Mouse (Mus musculus): ENCODE measurements at regions not wholly inside any gene's neighbourhood (a gene's known extent, or its start where the extent isn't known, plus 50 kb on each side); places are given as distances from the start of the nearest gene placed in this dataset.

GRCm38 (mm10) chr7:137741702-137742101 lies 304.3 kb downstream of the Glrx3 start:
- no peak overlapping the region for H3K9ac ChIP-seq (ENCODE audit: low read length)

GRCm38 (mm10) chr7:137742297-137742751 lies 304.9 kb downstream of the Glrx3 start:
- Histone ChIP-seq H3K9me3 (ENCODE audit: control insufficient read depth, low read length) (no peaks in the 10 kb centered on the region), H3K4me2 (replicated peaks; ENCODE audit: low read depth) (no peak overlapping the region), H3K4me3 (ENCODE audit: low read depth, low read length) (no peak overlapping the region), H3K4me1 (replicated peaks; ENCODE audit: control insufficient read depth, insufficient read depth) (no peaks in the 10 kb centered on the region), H3K27me3 (ENCODE audit: control insufficient read depth, insufficient read depth, low read length) (no peaks in the 10 kb centered on the region), H3K27ac (replicated peaks) (no peak overlapping the region), H3K36me3 (ENCODE audit: control insufficient read depth, insufficient read depth, low read length) (no peaks in the 10 kb centered on the region), H3K9ac (ENCODE audit: low read length) (no peak overlapping the region)
- WGBS, result 36% methylated on average over 7 of the region's 7 CpGs
- ATAC-seq (ENCODE audit: low FRiP score, low TSS enrichment) (no peak), DNase-seq (ENCODE audit: low spot score) (no peak)
- no peak for TF ChIP-seq CTCF (IDR thresholded peaks at IDR 0.05; ENCODE audit: low read depth)
- no peak for TF ChIP-seq EP300 (optimal IDR thresholded peaks at IDR 0.05)

More at GRCm38 (mm10) chr7:137741702-137742101, 304.3 kb downstream of the Glrx3 start:
- Histone ChIP-seq H3K4me2 (replicated peaks; ENCODE audit: low read depth) (no peak overlapping the region), H3K4me1 (replicated peaks; ENCODE audit: control insufficient read depth, insufficient read depth) (no peaks in the 10 kb centered on the region), H3K9me3 (ENCODE audit: control insufficient read depth, low read length) (no peaks in the 10 kb centered on the region), H3K27me3 (ENCODE audit: control insufficient read depth, insufficient read depth, low read length) (no peaks in the 10 kb centered on the region), H3K4me3 (ENCODE audit: low read depth, low read length) (no peak overlapping the region), H3K27ac (replicated peaks) (no peak overlapping the region), H3K36me3 (ENCODE audit: control insufficient read depth, insufficient read depth, low read length) (no peaks in the 10 kb centered on the region)
- DNase-seq (ENCODE audit: low spot score) (no peak), ATAC-seq (ENCODE audit: low FRiP score, low TSS enrichment) (no peak)
- WGBS, result 55% methylated on average over 3 of the region's 3 CpGs
- no peak for TF ChIP-seq CTCF (IDR thresholded peaks at IDR 0.05; ENCODE audit: low read depth)
- TF ChIP-seq EP300 (optimal IDR thresholded peaks at IDR 0.05), result no peak

GRCm38 (mm10) chr7:137745575-137745974 lies 308.2 kb downstream of the Glrx3 start:
- no peak for ATAC-seq (ENCODE audit: low FRiP score, low TSS enrichment)
- Histone ChIP-seq H3K9ac (ENCODE audit: low read length) (no peak overlapping the region), H3K4me3 (ENCODE audit: low read depth, low read length) (no peak overlapping the region), H3K27ac (replicated peaks) (no peak overlapping the region), H3K27me3 (ENCODE audit: control insufficient read depth, insufficient read depth, low read length) (no peaks in the 10 kb centered on the region), H3K36me3 (ENCODE audit: control insufficient read depth, insufficient read depth, low read length) (no peaks in the 10 kb centered on the region), H3K9me3 (ENCODE audit: control insufficient read depth, low read length) (no peaks in the 10 kb centered on the region), H3K4me1 (replicated peaks; ENCODE audit: control insufficient read depth, insufficient read depth) (no peaks in the 10 kb centered on the region), H3K4me2 (replicated peaks; ENCODE audit: low read depth) (no peak overlapping the region)
- no peak for DNase-seq (ENCODE audit: low spot score)
- no peak for TF ChIP-seq CTCF (IDR thresholded peaks at IDR 0.05; ENCODE audit: low read depth)
- 68% methylated on average over 1 of the region's 1 CpGs for WGBS

GRCm38 (mm10) chr7:137745991-137746390 lies 308.6 kb downstream of the Glrx3 start:
- no peak for TF ChIP-seq EP300 (optimal IDR thresholded peaks at IDR 0.05)
- no peak for TF ChIP-seq CTCF (IDR thresholded peaks at IDR 0.05; ENCODE audit: low read depth)
- no peaks in the 10 kb centered on the region for H3K9me3 ChIP-seq (ENCODE audit: control insufficient read depth, low read length)
- WGBS, result 69% methylated on average over 3 of the region's 3 CpGs
- no peak for DNase-seq (ENCODE audit: low spot score)
- H3K27ac ChIP-seq (replicated peaks), result no peak overlapping the region
- no peaks in the 10 kb centered on the region for H3K4me1 ChIP-seq (replicated peaks; ENCODE audit: control insufficient read depth, insufficient read depth)
- no peaks in the 10 kb centered on the region for H3K27me3 ChIP-seq (ENCODE audit: control insufficient read depth, insufficient read depth, low read length)
- no peak overlapping the region for H3K4me3 ChIP-seq (ENCODE audit: low read depth, low read length)
- no peaks in the 10 kb centered on the region for H3K36me3 ChIP-seq (ENCODE audit: control insufficient read depth, insufficient read depth, low read length)
- H3K9ac ChIP-seq (ENCODE audit: low read length), result no peak overlapping the region
- no peak overlapping the region for H3K4me2 ChIP-seq (replicated peaks; ENCODE audit: low read depth)
- ATAC-seq (ENCODE audit: low FRiP score, low TSS enrichment), result no peak

- TF ChIP-seq CTCF (IDR thresholded peaks at IDR 0.05; ENCODE audit: low read depth) (no peak), EP300 (optimal IDR thresholded peaks at IDR 0.05) (no peak)
- H3K36me3 ChIP-seq (ENCODE audit: control insufficient read depth, insufficient read depth, low read length), result no peaks in the 10 kb centered on the region
- DNase-seq (ENCODE audit: low spot score), result no peak
Measured at GRCm38 (mm10) chr7:137748936-137749335, 311.5 kb downstream of the Glrx3 start.

GRCm38 (mm10) chr7:137750741-137751140 lies 313.3 kb downstream of the Glrx3 start:
- H3K4me1 ChIP-seq (replicated peaks; ENCODE audit: control insufficient read depth, insufficient read depth), result no peaks in the 10 kb centered on the region
- 74% methylated on average over 1 of the region's 1 CpGs for WGBS

More at GRCm38 (mm10) chr7:137748936-137749335, 311.5 kb downstream of the Glrx3 start:
- no peak overlapping the region for H3K9ac ChIP-seq (ENCODE audit: low read length)
- no peaks in the 10 kb centered on the region for H3K9me3 ChIP-seq (ENCODE audit: control insufficient read depth, low read length)
- 65% methylated on average over 7 of the region's 7 CpGs for WGBS
- no peak overlapping the region for H3K27ac ChIP-seq (replicated peaks)
- no peaks in the 10 kb centered on the region for H3K4me1 ChIP-seq (replicated peaks; ENCODE audit: control insufficient read depth, insufficient read depth)
- H3K4me2 ChIP-seq (replicated peaks; ENCODE audit: low read depth), result no peak overlapping the region
- no peak for ATAC-seq (ENCODE audit: low FRiP score, low TSS enrichment)
- H3K27me3 ChIP-seq (ENCODE audit: control insufficient read depth, insufficient read depth, low read length), result no peaks in the 10 kb centered on the region
- no peak overlapping the region for H3K4me3 ChIP-seq (ENCODE audit: low read depth, low read length)

More at GRCm38 (mm10) chr7:137750741-137751140, 313.3 kb downstream of the Glrx3 start:
- no peak overlapping the region for H3K27ac ChIP-seq (replicated peaks)
- H3K9me3 ChIP-seq (ENCODE audit: control insufficient read depth, low read length), result no peaks in the 10 kb centered on the region
- no peaks in the 10 kb centered on the region for H3K27me3 ChIP-seq (ENCODE audit: control insufficient read depth, insufficient read depth, low read length)
- TF ChIP-seq EP300 (optimal IDR thresholded peaks at IDR 0.05) (no peak), CTCF (IDR thresholded peaks at IDR 0.05; ENCODE audit: low read depth) (no peak)
- no peak overlapping the region for H3K4me3 ChIP-seq (ENCODE audit: low read depth, low read length)
- DNase-seq (ENCODE audit: low spot score), result no peak
- no peak overlapping the region for H3K4me2 ChIP-seq (replicated peaks; ENCODE audit: low read depth)
- ATAC-seq (ENCODE audit: low FRiP score, low TSS enrichment), result no peak
- no peak overlapping the region for H3K9ac ChIP-seq (ENCODE audit: low read length)
- no peaks in the 10 kb centered on the region for H3K36me3 ChIP-seq (ENCODE audit: control insufficient read depth, insufficient read depth, low read length)

Measured in stomach, postnatal 0 days (tissue).